Mouse (Mus musculus): ENCODE measurements around the gene Vps4a.
"Not testable (repeated sequence)": the region's sequence is repeated elsewhere in the genome, so short reads cannot be mapped to it uniquely, and the experiment has no call there.

Gene Vps4a

GRCm38 (mm10) chr8:107030650-107031576, at the start of gene Vps4a:
Gene Vps4a, plus strand, starts transcription at chr8:107031222.
- in situ Hi-C loops (cut with MboI; ENCODE audit: low sequenced_read_pairs): no loop called here

GRCm38 (mm10) chr8:106985404-106985821, 45.6 kb upstream of the Vps4a start:
- in situ Hi-C loops (cut with MboI; ENCODE audit: low sequenced_read_pairs): no loop called here

GRCm38 (mm10) chr8:106985951-106986350, 45.1 kb upstream of the Vps4a start:
- in situ Hi-C loops (cut with MboI; ENCODE audit: low sequenced_read_pairs): no loop called here

GRCm38 (mm10) chr8:106987557-106987956, 43.5 kb upstream of the Vps4a start:
- in situ Hi-C loops (cut with MboI; ENCODE audit: low sequenced_read_pairs): no loop called here

GRCm38 (mm10) chr8:106991393-106991792, 39.6 kb upstream of the Vps4a start:
- in situ Hi-C loops (cut with MboI; ENCODE audit: low sequenced_read_pairs): no loop called here

- in situ Hi-C loops (cut with MboI; ENCODE audit: low sequenced_read_pairs): not testable (repeated sequence)
These were observed 34.7 kb upstream of the Vps4a start for GRCm38 (mm10) chr8:106996339-106996738.

- in situ Hi-C loops (cut with MboI; ENCODE audit: low sequenced_read_pairs): no loop called here
These were observed 33.6 kb upstream of the Vps4a start for GRCm38 (mm10) chr8:106997416-106997815.

GRCm38 (mm10) chr8:106999068-106999467, 32.0 kb upstream of the Vps4a start:
- in situ Hi-C loops (cut with MboI; ENCODE audit: low sequenced_read_pairs): no loop called here

GRCm38 (mm10) chr8:107002532-107002931, 28.5 kb upstream of the Vps4a start:
- in situ Hi-C loops (cut with MboI; ENCODE audit: low sequenced_read_pairs): loop anchor here (25.0 kb wide), 1 partner anchor 290 kb away; no protein-coding TSS in a partner anchor

- in situ Hi-C loops (cut with MboI; ENCODE audit: low sequenced_read_pairs): loop anchor here (25.0 kb wide), 1 partner anchor 295 kb away; no protein-coding TSS in a partner anchor
These were observed 23.2 kb upstream of the Vps4a start for GRCm38 (mm10) chr8:107007795-107008194.

- in situ Hi-C loops (cut with MboI; ENCODE audit: low sequenced_read_pairs): loop anchor here (25.0 kb wide), 1 partner anchor 300 kb away; no protein-coding TSS in a partner anchor
These were observed 18.4 kb upstream of the Vps4a start for GRCm38 (mm10) chr8:107012666-107013065.

GRCm38 (mm10) chr8:107014915-107015314, 16.1 kb upstream of the Vps4a start:
- in situ Hi-C loops (cut with MboI; ENCODE audit: low sequenced_read_pairs): loop anchor here (25.0 kb wide), 1 partner anchor 303 kb away; no protein-coding TSS in a partner anchor

- in situ Hi-C loops (cut with MboI; ENCODE audit: low sequenced_read_pairs): loop anchor here (25.0 kb wide), 1 partner anchor 311 kb away; no protein-coding TSS in a partner anchor
These were observed 7.5 kb upstream of the Vps4a start for GRCm38 (mm10) chr8:107023479-107023878.

GRCm38 (mm10) chr8:107029310-107029709, 1.7 kb upstream of the Vps4a start:
- in situ Hi-C loops (cut with MboI; ENCODE audit: low sequenced_read_pairs): no loop called here

GRCm38 (mm10) chr8:107030058-107030457, 964 bp upstream of the Vps4a start:
- in situ Hi-C loops (cut with MboI; ENCODE audit: low sequenced_read_pairs): no loop called here

GRCm38 (mm10) chr8:107031577-107032090, 612 bp downstream of the Vps4a start:
- in situ Hi-C loops (cut with MboI; ENCODE audit: low sequenced_read_pairs): no loop called here

GRCm38 (mm10) chr8:107033609-107034008, 2.6 kb downstream of the Vps4a start:
- in situ Hi-C loops (cut with MboI; ENCODE audit: low sequenced_read_pairs): not testable (repeated sequence)

GRCm38 (mm10) chr8:107035641-107036040, 4.6 kb downstream of the Vps4a start:
- in situ Hi-C loops (cut with MboI; ENCODE audit: low sequenced_read_pairs): no loop called here

GRCm38 (mm10) chr8:107036626-107037025, 5.6 kb downstream of the Vps4a start:
- in situ Hi-C loops (cut with MboI; ENCODE audit: low sequenced_read_pairs): no loop called here

- in situ Hi-C loops (cut with MboI; ENCODE audit: low sequenced_read_pairs): no loop called here
These were observed 9.6 kb downstream of the Vps4a start for GRCm38 (mm10) chr8:107040632-107041031.

- in situ Hi-C loops (cut with MboI; ENCODE audit: low sequenced_read_pairs): no loop called here
These were observed 14.5 kb downstream of the Vps4a start for GRCm38 (mm10) chr8:107045478-107045877.

GRCm38 (mm10) chr8:107046976-107047375, 16.0 kb downstream of the Vps4a start:
- in situ Hi-C loops (cut with MboI; ENCODE audit: low sequenced_read_pairs): no loop called here

Measured in CH12F3 (cell line).